Mouse (Mus musculus): ENCODE measurements around the gene Dock2.

DNA sequence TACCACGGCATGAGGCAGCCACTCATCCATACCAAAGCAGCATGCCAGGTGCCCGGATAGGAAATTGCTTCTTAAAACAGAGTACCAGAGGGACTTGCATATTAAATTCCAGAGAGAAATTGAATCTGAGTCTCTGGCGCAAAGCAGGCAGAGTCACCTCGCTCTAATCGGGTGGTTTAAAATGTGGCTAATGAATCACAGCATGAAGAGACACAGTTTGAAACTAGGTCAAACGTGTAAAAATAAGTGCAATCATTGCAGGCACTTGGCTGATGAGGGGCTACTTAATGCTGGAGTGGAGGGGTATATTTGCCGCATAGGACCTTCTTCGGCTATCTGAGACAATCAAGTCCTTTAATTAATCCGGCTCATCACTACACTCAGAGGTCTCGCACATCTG is 467.5 kb downstream of the Dock2 start:
- no peak for TF ChIP-seq POLR2A (IDR thresholded peaks at IDR 0.05; ENCODE audit: borderline replicate concordance, extremely low read depth, low read depth, low read length)
- no peak for TF ChIP-seq CTCF (IDR thresholded peaks at IDR 0.05; ENCODE audit: insufficient read depth, low read length)

Data from lung, adult 2 months (tissue).